Mouse (Mus musculus): Measurements from ENCODE around the gene Rmi2. TPM values are rescaled to one million over a fixed set of nuclear protein-coding genes. Genes with fewer than 3 reads are reported as not detected.
"Not testable (repeated sequence)": the region's sequence is repeated elsewhere in the genome, so short reads cannot be mapped to it uniquely, and the experiment has no call there.

Rmi2 gene
- under 1 TPM; 0.10 to 0.37 (median 0.25) TPM for total RNA-seq (2022)

DNA sequence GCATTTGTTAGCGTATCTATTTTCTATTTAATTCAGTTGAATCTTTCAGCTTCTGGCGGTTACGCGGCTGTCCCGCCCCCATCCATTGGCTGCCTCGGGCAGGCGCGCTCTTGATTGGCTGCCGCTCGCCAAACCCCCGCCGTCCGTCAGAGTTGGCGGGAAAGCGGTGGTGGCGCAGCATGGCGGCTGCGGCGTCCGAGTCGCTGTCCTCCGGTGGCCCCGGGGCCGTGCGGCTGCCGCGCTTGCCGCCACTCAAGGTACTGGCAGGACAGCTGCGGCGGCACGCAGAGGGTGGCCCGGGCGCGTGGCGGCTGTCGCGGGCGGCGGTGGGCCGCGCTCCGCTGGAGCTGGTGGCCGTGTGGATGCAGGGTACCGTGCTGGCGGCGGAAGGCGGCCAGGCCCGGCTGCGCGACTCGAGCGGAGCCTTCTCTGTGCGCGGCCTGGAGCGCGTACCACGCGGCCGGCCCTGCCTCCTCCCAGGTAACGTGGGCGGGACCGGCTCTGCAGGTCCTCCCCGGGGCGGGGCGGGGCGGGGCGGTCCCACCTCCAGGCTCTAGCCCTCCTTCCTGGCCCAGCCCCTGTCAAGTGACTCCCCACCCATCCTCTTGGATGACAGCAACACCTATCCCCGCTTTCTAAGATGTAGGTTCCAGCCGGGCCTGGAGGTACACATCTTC is at the start of gene Rmi2:
TSS of gene Rmi2 (plus strand) at position 149 of the 677 bp plus-strand sequence.
- DNase-seq (ENCODE audit: low spot score in 2 of 2): peak; percentile 65 to 72

DNA sequence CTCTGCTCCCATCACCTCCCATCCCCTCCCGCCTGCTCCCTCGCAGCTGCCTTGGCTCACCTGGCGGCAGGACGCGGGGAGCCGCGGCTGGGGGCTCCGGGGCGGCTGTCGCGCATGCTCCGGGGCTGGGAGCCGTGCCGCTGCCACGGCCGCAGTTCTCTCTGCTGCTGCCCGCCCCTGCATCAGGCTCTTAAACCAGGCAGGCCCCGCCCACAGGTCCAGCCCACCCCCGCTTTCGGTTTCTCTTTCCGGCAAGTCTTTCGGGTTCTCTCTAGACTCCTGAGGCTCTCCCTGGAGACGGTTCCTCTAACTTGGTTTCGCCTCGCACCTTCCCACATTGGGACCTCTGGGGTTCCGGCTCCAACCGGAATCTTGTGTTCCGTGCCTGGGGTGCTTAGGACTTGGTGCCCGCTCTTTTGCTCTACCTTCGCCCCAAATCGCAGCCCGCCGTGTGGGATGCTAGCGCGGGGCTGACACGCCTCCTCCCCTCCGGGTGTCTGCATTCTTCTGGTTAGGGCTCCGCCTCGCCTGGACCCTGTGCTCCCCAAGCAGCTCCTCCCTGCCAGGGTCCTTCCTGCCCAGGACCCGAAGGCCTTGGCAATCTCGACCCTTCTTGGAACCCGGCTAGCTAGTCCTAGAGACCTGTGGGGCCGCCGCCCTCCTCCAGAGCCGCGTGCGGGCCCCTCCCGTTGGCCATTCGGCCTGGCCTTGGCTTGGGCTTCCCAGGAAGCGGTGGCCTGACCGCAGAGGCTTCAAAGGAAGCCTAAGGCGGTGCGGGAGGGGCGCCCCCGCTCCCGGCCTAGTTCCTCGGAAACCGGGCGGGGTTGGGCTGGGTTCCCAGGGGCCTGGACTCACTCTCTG is 49.3 kb upstream of the Rmi2 start, which contains the start of gene Socs1:
TSS of gene Socs1 (minus strand) at position 166 of the 861 bp plus-strand sequence.
- peak; percentile 57 to 75 for DNase-seq (ENCODE audit: low spot score in 2 of 2)

DNA sequence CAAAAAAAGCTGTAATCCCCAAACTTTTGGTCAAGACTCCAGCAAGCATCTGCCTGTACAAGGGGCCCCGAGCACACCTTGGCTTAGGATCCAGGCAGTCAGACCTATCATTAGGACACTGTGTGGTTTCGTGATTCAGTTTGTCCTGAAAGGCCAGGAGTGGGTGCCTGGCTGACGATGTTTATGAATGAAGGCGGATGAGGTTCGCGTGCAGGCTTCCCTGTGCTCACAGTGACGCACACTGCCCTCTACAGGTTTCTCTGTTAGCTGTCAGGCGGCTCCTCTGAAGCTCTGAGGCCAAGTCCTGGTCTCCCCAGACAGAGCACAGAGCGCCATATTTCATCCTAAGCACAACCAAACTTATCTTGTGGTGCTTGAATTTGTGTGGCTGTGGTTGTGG is 48.6 kb upstream of the Rmi2 start:
- DNase-seq (ENCODE audit: low spot score in 2 of 2): peak; percentile 75 to 80

DNA sequence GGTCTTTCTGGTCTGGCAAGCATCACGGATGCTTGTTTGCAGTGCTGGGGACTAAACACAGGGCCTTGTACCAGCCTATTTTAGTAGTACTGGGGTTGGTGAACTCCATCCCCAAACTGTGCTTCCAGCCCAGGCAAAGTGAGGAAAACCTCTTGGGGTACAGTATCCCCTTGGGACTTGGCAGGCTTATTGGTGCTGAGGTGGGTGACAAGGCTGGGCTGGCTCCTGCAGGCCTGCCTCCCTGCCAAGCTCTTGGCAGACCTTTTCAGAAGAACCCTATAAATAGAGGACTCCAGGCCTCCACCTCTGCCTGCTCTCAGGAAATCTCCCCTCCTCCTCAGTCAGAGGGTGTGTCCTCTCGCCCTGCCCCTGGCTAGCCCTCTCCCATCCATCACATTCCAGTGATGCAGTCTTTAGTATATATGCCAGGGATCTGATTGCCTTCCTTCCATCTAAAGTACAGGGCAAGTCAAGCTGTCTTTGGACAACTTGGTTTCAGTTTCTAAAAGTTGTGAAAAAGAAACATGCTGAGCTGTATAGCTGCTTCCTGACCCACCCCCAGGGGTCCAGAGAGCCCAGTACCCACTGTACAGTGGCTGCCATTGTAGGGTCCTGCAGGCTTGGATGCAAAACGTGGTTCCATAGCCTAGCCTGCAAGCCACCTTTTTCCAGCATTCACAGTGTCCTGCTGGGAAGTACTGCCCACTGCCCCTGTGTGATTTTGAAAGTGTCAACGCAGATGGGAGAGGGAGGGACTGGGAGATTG is 47.9 kb upstream of the Rmi2 start:
- DNase-seq (ENCODE audit: low spot score in 2 of 2): no peak

DNA sequence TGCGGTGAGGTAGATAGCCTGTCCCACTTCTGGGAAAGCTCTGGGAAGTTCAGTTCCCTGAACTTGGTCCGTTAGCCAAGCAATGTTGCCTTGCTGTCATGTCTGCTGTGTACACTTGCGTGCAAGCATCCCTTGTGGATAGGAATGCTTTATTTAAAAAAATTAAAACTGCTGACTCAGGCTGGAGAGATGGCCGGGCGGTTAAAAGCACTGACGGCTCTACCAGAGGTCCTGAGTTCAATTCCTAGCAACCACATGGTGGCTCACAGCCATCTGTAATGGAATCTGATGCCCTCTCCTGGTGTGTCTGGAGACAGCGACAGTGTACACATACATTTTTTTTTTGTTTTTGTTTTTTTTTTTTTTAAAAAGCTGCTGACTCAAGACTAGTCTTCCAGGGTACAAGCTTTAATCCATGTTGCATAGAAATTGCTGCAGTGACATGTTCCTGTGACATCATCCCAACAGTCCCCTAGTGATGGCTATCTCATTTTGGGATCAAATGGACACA is 47.3 kb upstream of the Rmi2 start:
- no peak for DNase-seq (ENCODE audit: low spot score in 2 of 2)

DNA sequence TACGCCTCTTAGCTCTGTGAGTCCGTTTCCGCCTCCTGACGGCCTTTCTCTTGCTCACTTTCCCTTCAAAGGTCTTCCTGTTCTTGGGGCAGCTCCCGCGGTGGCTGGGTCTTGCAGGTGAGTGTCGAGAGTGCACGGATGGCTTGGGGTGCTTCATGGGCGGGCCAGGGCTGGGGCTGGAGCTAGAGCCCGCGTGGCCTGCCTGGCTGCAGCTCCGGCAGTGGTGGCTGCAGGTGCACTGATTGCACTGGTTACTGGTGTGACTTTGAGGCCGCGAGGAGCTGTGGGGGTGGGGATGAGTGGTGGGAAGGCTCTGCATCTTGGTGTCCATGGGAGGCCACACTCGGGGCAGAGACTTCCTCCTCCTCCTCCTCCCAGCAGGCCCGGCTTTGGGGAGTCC is 46.6 kb upstream of the Rmi2 start, which contains the start of gene Tnp2:
TSS of gene Tnp2 (minus strand) at position 390 of the 400 bp plus-strand sequence.
- DNase-seq (ENCODE audit: low spot score in 2 of 2): no peak

DNA sequence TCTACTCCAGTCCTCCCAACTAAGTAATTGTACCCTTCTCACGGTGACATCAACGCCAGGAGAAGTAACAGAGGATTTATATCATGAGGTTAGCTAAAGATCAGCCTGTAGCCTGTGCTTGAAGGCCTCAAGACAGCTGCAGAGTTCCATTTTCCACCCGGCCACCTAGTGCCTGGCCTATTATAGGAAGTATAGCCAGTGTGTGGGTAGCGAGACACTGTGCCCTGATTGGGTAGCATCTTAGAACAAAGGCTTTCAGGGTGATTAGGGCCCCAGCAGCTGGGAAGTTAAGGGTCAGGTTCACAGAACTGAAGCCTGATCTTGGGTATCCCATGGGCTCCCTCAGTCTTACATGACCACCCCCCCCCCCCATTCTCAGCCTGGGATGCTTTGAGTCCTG is 46.0 kb upstream of the Rmi2 start:
- DNase-seq (ENCODE audit: low spot score in 2 of 2): no peak

DNA sequence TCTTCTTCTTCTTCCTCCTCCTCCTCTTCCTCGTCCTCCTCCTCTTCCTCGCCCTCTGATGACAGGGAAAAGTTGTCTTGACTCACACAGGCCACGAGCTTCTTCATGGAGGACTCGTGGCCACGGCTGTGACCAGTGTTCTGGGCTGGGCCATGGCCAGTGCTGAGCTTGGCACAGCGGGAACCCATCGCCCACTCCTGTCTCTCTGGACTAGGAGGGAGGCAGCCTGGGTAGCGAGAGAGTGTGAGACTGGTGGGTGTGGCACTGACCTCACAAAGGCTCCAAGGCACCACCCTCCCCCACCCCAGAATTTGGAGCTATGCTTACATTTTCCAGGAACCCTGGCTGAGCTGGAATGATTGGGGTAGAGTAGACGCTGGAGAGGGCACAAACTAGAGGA is 44.2 kb upstream of the Rmi2 start, which contains the start of gene Prm3:
TSS of gene Prm3 (minus strand) at position 213 of the 400 bp plus-strand sequence.
- DNase-seq (ENCODE audit: low spot score in 2 of 2): no peak

DNA sequence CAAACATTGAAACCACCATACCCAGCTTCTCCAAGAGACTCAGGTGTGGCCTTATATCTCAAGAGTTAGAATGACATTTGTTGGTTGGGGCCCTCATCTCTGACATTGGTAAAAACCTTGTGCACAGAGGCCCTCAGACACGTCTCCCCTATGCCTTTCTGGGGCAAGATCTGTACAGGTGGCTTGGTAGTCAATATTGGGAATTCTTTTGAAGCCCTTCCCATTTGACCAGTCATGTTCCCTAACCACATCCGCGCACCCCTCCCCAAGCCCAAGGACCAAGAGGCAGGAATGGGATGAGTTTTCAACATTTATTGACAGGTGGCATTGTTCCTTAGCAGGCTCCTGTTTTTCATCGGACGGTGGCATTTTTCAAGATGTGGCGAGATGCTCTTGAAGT is 38.8 kb upstream of the Rmi2 start, which contains the start of gene Prm2:
TSS of gene Prm2 (minus strand) at position 101 of the 400 bp plus-strand sequence.
- DNase-seq (ENCODE audit: low spot score in 2 of 2): no peak

DNA sequence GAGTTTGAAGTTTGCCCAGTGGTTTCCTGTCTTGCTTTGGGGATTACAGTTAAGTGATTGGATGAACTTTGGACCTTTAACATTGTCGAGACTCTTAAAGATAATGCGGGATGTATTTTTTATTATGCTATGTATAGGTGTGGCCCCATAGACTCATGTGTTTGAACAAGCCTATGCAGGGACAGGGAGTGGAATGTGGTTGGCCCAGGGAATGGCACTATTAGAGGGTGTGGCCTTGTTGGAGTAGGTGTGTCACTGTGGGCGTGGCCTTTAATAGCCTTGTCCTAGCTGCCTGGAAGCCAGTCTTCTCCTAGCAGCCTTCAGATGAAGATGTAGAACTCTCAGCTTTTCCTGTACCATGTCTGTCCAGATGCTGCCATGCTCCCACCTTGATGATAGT is 32.4 kb upstream of the Rmi2 start:
- not testable (repeated sequence) for DNase-seq (ENCODE audit: low spot score in 2 of 2)

DNA sequence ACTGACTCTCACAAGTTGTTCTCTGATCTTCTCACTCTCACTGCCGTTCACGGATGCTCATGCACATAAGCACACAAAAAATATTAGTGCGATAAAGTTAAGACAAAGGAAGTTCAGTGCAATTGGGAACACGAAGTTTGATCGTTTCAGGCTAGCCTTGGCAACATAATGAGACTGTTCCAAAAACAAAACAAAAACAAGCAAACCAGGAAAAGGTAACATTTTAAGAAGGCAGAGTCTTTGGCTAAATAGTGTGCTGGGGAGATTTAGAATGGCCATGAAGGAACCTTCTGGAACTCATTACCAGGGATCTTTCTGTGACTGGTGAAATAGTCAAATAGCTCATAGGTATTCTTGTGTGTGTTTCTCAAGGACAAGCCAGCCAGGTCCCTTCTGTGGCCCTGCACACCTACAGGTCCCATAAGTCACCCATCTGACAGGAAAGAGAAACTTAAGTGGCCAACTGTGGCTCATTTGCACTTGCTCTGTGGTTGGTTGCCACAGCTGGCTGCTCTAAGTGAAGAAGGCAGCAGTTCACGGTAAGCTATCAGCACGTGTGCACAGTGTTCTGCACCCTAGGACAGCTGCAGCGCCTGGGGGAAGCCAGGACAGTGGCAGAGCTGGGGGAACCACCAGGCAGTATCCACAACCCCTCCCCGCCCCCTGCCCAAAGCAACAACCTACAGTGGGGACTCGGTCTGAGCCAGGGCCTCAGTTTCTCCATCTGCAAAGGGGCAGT is 28.9 kb upstream of the Rmi2 start, which contains the start of gene Prm1:
TSS of gene Prm1 (minus strand) at position 51 of the 739 bp plus-strand sequence.
- no peak for DNase-seq (ENCODE audit: low spot score in 2 of 2)

DNA sequence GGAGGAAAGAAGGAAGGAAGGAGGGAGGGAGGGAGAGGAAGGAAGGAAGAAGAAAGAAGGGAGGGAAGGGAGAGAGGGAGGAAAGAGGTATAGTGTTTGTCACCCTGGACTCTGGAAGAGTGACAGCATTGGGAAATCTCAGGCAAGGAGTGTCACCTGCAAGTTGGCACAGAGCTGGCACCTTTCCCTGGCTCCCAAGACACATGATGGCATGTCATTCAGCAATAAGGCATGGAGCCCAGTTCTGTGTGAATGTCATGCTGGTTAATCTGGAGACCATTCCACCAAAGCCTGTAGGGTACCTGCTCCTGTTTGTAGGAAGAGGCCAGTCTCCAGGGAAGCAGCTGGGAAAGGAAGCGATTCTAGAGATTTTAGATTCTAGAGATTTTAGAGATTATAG is 24.5 kb upstream of the Rmi2 start:
- no peak for DNase-seq (ENCODE audit: low spot score in 2 of 2)

DNA sequence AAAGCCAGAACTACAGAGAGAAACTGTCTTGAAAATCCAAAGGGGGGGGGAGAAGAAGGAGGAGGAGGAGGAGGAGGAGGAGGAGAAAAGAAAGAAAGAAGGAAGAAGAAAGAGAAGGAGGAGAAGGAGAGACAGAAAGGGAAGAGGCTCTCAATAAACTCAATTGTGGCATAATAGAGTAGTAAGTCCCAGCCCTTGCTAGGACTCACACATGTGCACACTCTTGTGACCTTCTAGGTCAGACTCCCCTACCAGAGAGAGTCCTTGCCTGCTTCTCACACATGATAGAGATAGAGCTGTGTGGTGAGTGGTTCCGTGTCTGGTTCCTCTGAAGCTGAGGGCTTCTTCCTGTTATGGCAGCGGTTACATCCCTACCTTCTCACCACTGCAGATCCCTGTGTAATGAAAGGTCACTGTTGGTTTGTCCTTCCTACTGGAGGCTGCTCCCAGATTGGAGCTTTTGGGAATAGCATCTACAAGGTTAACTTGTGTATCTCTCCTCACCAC is 21.9 kb upstream of the Rmi2 start, which contains the start of gene Gm11172:
TSS of gene Gm11172 (plus strand) at position 51 of the 507 bp plus-strand sequence.
- DNase-seq (ENCODE audit: low spot score in 2 of 2): no peak

DNA sequence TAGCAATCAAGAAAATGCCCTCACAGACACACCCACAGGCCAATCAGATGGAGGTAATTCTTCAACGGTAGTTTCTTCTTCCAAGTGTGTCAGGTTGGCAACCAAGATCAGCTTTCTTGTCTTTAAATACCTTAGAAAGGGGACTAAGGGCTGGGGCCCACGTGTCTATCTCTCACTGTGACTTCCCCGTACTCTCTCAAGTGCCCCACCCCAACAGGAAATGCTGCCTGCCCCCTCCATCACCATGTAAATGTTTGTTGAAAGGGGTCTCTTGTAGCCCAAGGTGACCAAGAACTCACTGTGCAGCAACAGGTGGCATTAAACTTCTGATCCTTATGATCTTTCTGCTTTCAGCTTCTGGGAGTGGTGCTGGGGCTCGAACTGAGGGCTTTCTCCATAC is 21.1 kb upstream of the Rmi2 start:
- no peak for DNase-seq (ENCODE audit: low spot score in 2 of 2)

DNA sequence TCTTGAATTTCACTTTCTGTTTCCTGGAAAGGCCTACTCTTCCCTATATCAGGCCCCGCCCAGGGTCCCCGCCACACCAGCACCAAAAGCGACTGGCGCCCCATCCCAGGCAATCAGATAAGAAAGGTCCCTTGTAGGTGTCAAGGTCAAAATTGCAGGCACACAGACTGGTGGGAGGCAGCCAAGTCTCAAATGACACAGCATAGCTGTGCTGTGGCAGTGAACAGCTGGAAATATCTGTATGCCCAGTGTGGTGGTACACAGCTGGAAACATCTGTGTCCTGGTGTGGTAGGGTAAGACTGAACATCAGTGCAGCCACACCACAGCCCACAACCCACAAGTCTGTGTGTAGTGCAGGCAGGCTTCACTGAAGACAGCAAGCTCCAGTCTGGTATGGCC is 20.0 kb upstream of the Rmi2 start:
- no peak for DNase-seq (ENCODE audit: low spot score in 2 of 2)

DNA sequence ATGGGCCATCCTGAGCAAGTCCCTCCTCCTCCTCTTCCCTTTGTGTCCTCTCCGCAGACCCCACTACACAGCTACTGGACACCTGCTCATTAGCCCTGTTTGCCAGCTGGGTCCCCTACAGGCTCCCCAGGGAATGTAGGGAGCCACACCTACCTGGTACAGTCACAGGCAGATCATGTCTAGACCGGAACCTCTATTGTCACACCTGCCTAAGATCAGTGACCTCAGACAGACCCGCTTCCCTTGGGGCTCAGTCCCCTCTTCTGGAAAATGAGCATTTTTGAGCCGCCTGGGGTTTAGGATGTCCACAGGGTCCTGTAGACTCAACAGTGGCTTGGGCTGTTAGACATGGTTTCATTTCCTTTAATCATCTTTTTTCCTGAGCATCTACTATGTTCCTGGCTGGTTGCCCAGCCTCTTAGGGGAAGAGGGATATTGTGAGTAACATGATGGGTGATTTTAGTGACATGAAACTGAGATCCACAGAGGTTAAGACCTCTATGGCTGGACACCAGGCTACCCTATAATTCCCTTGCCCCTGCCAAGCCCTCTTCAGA is 16.2 kb upstream of the Rmi2 start:
- DNase-seq (ENCODE audit: low spot score in 2 of 2): no peak

DNA sequence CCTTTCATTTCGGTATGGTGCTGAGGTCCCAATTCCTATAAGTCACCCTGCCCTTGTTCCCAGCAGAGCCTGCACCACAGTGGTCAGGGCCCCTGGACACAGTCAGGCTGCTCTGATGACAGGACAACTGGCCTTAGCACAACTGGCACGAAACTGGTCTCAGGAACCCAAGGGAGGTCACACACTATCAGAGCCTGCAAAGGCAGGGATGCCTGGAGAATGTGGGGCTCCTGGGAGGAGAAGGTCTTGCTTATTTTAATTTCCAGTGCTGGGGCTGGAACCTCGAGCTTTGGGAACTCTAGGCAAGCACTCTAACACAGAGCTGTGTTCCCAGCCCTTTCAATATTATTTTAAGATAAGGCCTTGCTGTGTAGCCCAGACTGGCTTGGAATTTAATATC is 14.9 kb upstream of the Rmi2 start:
- no peak for DNase-seq (ENCODE audit: low spot score in 2 of 2)

DNA sequence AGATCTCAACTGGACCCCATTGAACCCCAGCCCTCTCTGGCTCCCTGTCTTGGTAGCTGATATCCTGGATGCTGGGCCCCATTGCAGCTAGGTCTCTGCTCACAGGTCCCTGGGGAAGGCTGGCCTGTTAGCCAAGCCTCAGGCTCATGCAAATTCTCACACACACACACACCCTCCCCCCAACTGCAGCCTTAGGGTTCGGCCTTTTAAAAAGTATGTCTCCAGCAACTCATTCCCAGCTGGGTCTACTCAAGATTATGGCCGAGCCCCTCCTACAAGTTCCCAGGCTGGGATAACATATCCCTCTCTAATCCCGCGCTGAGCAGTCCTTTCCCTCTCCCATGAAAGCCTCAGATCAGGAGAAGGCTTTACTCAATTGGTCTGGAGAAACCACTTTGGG is 13.5 kb upstream of the Rmi2 start:
- no peak for DNase-seq (ENCODE audit: low spot score in 2 of 2)

DNA sequence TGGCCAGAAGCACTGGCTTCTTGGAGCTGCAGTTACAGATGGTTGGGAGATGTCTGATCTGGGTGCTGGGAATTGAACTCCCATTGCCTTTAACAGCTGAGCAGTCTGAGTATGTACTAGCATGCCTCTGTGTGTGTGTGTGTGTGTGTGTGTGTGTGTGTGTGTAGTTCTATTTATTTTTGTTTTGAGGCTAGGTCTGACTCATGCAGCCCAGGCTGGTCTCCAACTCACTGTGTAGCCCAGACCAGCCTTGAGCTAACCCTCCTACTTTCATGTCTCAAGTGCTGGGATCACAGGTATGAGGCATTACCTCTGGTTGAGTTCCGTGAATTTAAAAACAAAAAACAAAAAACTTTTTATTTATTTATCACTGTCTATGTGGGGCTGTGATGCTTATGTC is 10.3 kb upstream of the Rmi2 start:
- DNase-seq (ENCODE audit: low spot score in 2 of 2): no peak

DNA sequence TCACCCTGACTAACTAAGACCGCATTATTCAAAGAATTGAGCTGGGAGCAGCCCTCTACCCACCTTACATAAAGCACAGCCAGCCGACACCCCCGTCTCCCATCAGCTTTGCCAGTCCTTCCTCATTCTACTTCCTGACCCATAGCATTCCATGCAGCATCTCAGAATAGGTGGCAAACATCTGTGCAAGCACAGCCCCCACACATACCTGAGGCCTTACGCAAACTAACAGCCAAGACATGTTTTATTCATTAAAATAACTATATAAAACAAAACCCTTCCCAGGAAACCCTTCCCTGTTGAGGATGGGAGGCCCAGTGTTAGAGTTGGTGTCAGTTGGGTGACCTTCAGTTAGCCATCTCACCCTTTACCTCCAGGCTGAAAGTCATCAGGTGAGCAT is 9.0 kb upstream of the Rmi2 start:
- no peak for DNase-seq (ENCODE audit: low spot score in 2 of 2)
